Mouse (Mus musculus) layer of hippocampus, adult 2 months (tissue): ENCODE results near the gene Fbxo42. TPM values are rescaled to one million over a fixed set of nuclear protein-coding genes. Genes with fewer than 3 reads are reported as not detected.
A peak's percentile ranks its signal among the peaks of the same experiment; 100 is the strongest.

Source experiments
- DNase-seq, 2 experiments: peaks; one replicate each; pipeline ENCODE4 v3.0.0; 2022; ENCODE audit warnings: low spot score in 2 of 2
- H3K27ac ChIP-seq: fragments of 200-600 bp; 2 replicates; pipeline ENCODE4 v1.8.1; 2022
- H3K4me3 ChIP-seq: fragments of 200-600 bp; 2 replicates; pipeline ENCODE4 v1.8.1; 2022; ENCODE audit warnings: mild to moderate bottlenecking
- CTCF ChIP-seq: fragments of 200-600 bp; conservative IDR thresholded peaks from 2 replicates; pipeline ENCODE4 v1.8.1; 2022; ENCODE audit warnings: antibody characterized with exemption, mild to moderate bottlenecking, moderate library complexity
- total RNA-seq, 2 experiments: library from RNA; stranded (reverse); gene quantifications; 2 replicates each; pipeline ENCODE4 v1.2.3; 2021

Fbxo42 gene
- total RNA-seq, 2 experiments from 2014 or later, result 21.2 to 22.8 TPM

DNA sequence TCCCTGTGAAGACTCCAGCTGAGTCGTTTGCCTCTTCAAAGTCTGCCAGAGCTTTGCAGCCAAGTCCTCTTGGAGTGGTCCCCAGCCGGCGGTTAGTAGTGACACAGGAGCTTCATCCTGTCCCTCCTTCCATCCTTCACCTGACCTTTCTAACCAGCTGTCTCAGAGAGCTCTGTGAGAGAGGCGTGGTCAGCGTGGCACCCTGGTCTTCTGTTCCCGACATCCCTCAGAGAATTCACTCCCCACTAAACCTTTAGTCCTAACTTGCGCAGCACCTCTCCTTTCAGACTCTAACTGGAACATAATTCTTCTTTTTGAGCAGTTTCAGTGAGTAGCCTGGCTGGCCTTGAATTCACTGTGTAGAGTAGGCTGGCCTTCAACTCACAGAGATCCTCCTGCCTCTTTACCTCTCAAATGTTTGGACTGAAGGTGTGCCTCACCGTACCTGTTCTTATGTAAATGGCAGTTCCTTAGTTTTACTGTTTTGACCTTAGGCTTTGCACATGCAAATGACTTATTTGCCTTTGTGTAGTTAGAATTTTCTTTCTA lies 18.1 kb downstream of the Fbxo42 start:
- DNase-seq, result no peak
- Histone ChIP-seq H3K4me3 (no peak overlapping the region), H3K27ac (no peak overlapping the region)
- no peak for TF ChIP-seq CTCF

DNA sequence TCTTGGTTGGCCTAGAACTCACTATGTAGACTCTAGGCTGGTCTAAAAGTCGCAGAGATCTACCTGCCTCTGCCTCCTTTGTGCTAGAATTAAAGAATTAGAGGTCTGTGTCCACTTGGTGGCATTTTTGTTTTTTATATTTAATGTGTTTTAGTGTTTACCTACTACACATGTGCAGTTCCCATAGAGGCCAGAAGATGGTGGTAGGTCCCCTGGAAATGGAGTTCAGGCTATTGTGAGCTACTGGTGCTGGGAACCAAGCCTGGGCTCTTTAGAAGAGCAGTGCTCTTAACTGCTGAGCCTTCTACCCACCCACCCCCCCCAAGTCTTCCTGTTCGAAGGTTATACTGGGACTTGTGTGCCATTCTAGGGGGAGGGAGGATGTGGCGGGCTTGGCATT lies 19.4 kb downstream of the Fbxo42 start:
- peak; percentile 49 for TF ChIP-seq CTCF
- H3K27ac ChIP-seq, result no peak overlapping the region
- no peak for DNase-seq
- no peak overlapping the region for H3K4me3 ChIP-seq

DNA sequence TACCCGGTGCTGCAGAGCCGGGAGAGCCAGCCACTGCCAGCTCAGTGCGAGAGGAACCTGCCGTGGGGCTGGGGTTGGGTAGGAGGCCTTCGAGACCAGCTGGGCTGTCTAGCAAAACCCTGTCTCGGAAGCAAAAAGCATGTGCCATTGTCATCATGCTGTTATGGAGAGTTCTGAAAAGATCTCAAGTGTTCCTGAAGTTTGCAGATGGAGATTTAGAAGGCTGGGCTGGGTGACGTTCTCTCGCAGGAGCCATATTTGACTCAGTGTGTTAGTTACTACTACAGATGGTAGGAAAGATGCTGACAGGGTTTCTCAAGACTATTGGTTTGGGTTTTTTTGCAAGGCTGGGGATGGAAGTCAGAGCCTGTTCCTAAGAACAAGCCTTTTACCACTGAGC lies 24.4 kb downstream of the Fbxo42 start:
- peak; percentile 26 to 48 for DNase-seq
- H3K27ac ChIP-seq, result peak overlapping the region; percentile 28; the same call in 1 of the 2 replicates
- no peak for TF ChIP-seq CTCF
- no peak overlapping the region for H3K4me3 ChIP-seq

DNA sequence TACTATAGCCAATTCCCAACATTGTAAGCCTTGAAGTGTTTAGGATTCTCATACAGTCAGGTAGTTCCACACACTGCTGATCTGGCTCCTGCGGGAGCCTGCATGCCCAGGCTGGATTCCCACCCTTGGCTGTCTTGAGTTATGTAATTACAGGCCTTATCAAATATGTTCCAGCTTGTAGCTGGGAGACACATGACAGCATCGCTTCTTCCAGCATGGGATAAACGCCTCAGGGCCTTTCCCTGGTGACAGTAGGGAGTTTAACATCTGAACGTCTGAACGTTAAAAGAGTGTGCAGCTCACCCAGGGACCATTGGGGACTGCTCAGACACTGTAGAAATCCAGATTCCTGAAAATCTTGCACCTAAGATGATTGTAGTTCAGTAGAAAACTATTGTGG lies 28.1 kb downstream of the Fbxo42 start:
- no peak for DNase-seq
- Histone ChIP-seq H3K4me3 (no peak overlapping the region), H3K27ac (peak overlapping the region; percentile 24; the same call in 1 of the 2 replicates)
- TF ChIP-seq CTCF, result no peak

DNA sequence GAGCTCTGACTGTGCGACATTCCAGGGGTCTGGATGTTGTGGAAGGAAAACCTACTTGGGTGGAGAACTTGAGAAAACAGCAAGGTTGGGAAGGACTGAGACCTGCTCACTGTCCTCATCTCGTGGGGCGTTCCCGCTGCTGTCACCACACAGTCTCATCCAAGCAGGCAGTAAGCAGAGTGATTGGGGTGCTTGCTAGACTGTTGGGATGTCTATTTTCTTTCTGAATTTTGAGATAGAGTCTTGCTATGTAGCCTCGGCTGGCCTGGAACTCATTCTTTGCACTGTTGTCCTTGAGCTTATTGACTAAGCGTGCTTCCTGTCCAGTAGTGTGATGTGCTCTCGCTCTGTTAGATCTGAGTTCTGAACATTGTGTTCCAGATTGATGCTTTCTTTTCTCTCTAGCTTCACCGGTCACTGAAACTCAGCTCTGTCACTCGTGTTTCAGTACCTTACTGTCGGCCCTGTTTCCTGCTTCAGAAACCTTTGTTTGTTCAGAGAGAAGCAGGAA lies 28.7 kb downstream of the Fbxo42 start:
- Histone ChIP-seq H3K4me3 (no peak overlapping the region), H3K27ac (peak overlapping the region; percentile 44)
- no peak for DNase-seq
- TF ChIP-seq CTCF, result no peak

DNA sequence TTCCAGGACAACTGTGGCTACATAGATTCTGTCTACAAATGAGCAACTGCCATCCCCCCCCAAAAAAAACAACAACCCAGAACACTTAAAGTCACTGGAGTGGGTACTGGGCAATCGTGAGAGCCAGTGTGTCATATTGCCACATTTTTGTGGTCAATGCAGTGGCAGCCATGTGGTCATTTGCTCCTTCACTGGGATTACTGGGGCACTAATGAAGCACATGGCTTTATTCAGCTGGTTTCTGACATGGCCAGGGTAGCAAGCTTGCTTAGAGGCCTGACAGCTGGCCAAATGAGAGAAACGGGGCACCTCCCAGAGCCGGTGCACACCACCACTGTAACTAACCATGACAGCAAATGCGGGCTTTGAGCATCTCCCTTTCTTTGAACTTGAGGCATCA lies 30.8 kb downstream of the Fbxo42 start:
- Histone ChIP-seq H3K27ac (no peak overlapping the region), H3K4me3 (no peak overlapping the region)
- no peak for TF ChIP-seq CTCF
- no peak for DNase-seq

DNA sequence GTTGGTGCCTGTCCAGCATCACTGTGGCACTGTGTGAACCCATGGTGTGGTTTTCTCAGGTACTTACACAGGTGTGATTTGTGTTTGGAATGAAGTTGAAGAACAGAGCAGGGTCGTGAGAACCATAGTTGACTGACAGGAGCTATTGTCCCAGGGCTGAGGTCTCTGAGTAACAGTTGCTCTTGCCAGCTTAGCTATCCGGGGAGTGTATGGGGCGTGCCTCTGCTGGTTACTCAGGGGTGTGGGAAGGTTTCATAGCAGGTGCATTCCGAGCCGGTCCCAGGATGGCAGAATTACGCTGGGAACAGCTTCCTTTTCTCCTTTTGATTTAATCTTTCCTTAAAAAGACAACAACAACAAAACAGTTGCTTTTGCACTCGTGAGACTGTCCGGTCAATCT lies 33.1 kb downstream of the Fbxo42 start:
- DNase-seq, result no peak
- Histone ChIP-seq H3K4me3 (no peak overlapping the region), H3K27ac (no peak overlapping the region)
- no peak for TF ChIP-seq CTCF

DNA sequence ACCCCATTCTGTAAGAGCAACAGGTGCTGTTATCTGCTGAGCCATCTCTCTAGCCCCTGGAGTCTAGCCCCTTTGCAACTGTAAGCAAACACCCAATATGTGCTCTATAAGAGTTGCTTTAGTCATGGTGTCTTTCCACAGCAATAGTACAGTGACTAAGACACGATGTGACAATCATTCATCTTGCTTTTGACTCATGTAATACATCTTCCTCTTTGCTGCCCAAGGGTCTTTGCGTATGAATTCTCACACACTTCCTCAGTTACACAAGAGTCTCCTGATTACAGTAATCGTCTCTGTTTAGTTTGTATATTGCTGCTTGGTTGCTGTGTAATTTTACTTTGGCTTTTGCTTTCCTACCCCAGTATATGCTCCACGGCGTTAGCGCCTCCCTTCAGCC lies 34.3 kb downstream of the Fbxo42 start:
- DNase-seq, result no peak
- H3K4me3 ChIP-seq, result no peak overlapping the region
- no peak overlapping the region for H3K27ac ChIP-seq
- no peak for TF ChIP-seq CTCF

DNA sequence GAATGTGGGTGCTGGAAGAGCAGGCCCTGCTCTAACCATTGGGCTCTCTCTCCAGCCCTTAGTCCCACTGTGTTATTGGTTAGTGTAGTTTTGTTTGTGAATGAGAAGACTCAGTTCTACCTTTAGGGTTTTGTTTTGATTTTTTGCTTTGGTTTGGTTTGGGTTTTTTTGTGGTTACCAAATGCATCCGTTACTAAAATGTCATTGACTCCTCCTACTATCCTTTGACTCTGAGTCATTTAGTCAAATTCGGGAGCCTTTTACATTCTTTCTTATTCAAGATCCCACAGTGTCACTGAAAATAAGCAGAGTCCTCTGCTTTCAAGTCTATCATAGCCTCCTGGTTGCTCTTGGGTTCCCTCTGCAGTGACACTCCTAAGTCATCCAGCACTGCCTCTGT lies 36.2 kb downstream of the Fbxo42 start:
- H3K27ac ChIP-seq, result no peak overlapping the region

DNA sequence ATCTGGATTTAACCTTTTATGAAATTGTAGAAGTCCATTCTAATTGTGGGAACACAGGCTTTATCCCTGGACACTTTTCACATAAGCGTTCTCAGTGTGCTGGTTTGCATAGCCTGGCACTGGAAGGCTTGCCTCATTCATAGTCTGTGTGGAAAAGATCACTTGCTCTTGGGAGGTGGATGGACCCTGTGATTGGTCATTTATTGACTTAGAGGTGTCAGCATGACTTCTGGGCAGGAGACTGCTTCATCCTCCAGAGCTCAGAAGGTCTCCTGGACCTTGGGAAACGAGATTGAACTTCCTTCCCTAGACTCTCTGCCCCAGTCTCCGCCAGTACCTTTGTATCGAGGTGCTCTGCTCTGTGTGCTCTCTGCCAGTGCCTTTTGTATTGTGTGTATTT lies 36.7 kb downstream of the Fbxo42 start:
- DNase-seq, result no peak
- Histone ChIP-seq H3K4me3 (no peak overlapping the region), H3K27ac (no peak overlapping the region)
- TF ChIP-seq CTCF, result no peak

More for the DNA sequence above, 36.2 kb downstream of the Fbxo42 start:
- TF ChIP-seq CTCF, result no peak
- no peak for DNase-seq
- no peak overlapping the region for H3K4me3 ChIP-seq

DNA sequence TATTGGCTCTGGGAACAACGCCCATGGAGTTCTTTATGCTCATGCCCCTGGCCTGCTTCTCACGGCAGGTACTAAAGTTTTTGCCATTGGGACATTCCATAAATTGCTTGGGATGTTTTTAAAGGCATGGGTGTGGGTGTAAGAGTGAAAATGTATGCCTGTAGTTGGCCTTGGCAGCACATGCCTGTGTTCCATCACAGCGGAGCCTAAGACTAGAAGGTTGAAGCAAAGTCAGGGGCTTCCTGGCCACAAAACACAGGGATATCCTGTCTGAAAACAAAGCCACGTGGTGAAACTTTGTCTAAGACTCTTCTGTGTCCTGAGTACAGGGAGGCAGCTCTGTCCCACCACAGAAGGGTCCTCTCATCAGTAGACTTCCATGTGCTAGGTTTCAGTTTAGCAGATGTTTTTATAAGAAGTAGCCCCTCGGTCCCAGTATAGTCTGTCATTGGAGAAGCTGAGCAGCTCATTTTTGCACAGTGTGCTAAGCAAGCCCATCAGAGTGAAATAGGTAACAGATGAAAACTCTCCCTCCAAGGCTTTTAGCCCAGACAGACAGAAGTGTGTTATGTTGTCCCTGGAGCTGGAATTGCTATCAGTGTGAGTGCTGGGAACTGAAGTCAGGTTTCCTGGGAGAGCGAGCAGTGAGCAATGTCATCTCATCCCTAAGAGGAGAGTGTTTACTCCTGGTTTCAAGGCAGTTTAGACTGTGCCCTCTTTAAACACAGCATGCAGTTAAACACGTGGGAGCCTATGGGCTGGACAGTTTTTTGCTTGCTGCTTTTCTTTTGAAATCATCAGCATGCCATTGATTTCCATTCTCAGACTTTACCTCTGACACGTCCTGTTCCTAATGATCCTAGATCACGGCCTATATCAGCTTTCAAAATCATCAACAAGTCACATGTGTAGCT lies 39.5 kb downstream of the Fbxo42 start:
- no peak overlapping the region for H3K27ac ChIP-seq

DNA sequence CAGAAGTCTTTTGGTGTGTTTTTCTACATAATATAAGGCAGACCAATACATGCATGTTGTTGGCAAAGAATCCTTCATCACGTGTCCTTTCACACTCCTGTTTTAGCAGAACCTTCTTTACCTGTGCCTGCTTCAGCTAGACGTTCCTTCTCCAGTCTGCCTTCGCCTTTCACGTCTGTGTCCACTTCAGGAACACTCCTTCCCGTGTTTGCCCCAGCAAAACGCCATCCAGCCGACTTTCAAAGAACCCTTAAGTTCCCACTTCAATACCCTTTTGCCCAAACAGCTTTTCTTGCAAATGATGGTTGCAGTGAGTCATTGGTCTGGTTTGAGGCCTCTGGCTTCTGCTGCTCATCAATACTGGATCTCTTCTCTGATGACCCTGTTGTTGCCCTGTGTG lies 43.6 kb downstream of the Fbxo42 start:
- no peak for TF ChIP-seq CTCF
- no peak overlapping the region for H3K4me3 ChIP-seq
- no peak overlapping the region for H3K27ac ChIP-seq
- DNase-seq, result no peak

More for the DNA sequence above, 39.5 kb downstream of the Fbxo42 start:
- TF ChIP-seq CTCF, result no peak
- no peak for DNase-seq
- no peak overlapping the region for H3K4me3 ChIP-seq

DNA sequence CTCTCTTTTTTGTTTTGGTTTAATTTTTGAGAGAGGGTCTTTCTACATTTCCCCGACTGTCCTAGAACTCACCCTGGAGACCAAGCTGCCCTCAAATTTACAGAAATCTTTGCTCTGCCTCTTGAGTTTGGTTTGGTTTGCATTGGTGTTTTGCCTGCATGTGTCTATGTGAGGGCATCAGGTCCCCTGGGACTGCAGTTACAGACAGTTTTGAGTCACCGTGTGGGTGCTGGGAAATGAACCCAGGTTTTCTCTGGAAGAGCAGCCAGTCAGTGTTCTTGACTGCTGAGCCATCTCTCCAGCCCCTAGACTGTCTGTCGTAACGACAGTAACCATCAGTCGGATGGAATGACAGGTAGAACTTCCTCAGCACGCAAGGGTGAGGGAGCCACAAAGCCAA lies 46.8 kb downstream of the Fbxo42 start:
- no peak overlapping the region for H3K27ac ChIP-seq
- no peak for TF ChIP-seq CTCF
- H3K4me3 ChIP-seq, result no peak overlapping the region
- no peak for DNase-seq

DNA sequence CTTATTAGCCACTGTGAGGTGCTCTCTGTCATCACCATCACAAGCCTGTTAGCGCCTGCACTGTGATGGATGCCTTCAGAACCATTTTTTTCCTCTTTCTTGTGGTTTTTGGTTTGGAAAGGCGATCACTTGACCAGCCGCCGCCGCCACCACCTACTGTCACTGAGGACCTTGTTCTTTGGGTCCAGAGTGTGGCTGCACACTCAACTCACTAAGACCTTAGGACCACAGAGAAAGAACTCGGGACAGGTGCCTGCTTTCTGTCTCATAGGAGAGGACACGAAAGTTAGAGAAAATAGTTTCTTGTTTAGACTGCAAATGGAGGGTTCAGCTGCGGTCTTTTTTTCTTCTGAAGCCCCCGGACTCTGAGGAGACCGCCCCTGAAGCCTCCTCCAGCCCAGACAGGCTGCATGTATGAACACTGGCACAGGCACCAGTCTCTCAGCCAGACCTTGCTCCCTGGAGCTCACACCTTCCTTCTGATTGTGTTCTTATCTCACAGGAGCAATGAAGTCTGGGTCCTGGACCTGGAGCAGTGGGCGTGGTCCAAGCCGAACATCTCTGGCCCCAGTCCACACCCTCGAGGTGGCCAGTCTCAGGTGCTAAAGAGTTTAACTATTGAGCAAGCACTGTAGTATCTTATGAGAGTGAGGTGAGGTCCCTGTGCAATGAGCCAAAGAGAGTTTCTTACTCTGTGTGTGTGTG lies 49.4 kb downstream of the Fbxo42 start:
- no peak overlapping the region for H3K4me3 ChIP-seq
- no peak overlapping the region for H3K27ac ChIP-seq
- TF ChIP-seq CTCF, result no peak
- no peak for DNase-seq
